Mouse (Mus musculus) heart, adult 9 months (tissue): Measurements from ENCODE around the gene Plin4.
"Not testable (repeated sequence)": the region's sequence is repeated elsewhere in the genome, so short reads cannot be mapped to it uniquely, and the experiment has no call there.

ENCODE experiments used
- DNase-seq, 2 experiments: peaks; one replicate each; pipeline ENCODE4 v3.0.0; 2022; ENCODE audit warnings: low spot score in 2 of 2

The Plin4 gene

GRCm38 (mm10) chr17:56102927-56103326, 6.7 kb downstream of the Plin4 start:
- DNase-seq, result no peak

DNA sequence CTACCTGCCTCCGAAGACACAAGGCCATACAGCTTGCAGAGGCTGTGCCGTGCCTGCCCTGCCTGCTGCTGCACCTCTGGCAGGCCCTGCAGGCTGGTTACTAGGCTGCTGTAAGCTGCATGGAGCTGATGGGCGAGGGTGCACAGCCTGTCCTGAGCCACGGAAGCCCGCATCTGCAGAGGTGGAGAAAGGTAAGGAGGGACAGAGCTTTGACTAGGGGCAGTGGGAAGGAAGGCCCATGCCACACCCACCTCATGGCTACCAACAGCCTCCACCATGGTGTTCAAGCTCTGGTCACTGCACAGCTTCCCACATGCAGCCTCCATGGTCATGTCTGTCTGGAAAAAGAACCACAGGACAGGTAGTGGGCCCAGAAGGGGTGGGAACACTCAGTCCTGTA, 7.4 kb downstream of the Plin4 start:
- no peak for DNase-seq

DNA sequence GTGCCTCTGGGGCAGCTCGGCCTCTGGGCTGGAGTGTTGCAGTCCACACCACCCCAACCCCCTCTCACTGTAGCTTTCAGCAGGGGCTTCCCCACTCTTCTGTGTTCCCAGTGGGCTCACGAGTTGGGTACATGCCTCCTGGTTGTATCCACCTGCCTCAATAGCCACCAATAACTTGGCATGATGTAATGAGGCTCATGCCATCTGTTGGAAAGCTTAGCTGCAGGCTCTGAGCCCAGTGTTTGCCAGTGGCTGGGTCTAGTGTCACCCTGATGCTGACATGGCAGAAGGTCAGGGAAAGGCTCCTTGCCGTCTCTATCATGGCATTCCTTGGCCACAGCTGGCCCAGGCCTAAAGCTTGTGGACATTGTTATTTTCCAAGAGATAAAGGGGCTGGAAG, 8.8 kb downstream of the Plin4 start:
- DNase-seq, result no peak

- DNase-seq, result no peak
Observed at GRCm38 (mm10) chr17:56098711-56099572, 10.7 kb downstream of the Plin4 start.

GRCm38 (mm10) chr17:56098180-56098579, 11.4 kb downstream of the Plin4 start:
- no peak for DNase-seq

DNA sequence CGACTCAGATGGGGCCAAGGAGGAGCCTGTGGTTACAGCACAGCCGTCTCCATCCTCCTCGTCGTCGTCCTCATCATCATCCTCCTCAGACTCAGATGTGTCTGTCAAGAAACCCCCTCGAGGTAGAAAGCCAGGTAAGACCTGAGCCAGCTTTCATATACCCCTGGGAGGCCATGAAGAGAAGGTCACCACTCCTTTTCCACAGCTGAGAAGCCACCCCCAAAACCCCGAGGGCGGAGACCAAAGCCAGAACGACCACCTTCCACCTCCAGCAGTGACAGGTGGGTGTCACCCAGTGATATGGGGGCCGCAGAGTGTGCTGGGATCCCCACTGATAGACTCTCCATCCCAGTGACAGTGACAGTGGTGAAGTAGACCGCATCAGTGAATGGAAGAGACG, 12.7 kb downstream of the Plin4 start:
- DNase-seq, result no peak

DNA sequence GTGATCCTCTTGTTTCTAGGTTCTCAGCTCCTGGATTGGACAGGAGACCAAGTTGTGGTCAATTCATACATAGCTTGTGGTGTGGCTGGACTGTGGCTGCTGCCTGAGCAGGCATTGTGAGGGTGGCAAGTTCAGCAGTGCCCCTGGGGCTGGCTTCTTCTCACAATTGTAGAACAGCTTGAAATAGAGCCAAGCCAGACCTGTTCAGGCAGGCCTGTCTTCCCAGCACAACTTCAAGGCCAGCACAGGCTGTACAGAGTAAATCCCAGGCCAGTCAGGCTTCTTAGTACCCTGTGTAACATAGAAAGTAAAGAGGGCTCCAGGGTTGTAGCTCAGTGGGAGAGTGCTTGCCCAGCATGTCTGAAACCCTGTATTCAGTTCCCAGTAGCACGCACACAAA, 16.8 kb downstream of the Plin4 start:
- DNase-seq, result no peak

DNA sequence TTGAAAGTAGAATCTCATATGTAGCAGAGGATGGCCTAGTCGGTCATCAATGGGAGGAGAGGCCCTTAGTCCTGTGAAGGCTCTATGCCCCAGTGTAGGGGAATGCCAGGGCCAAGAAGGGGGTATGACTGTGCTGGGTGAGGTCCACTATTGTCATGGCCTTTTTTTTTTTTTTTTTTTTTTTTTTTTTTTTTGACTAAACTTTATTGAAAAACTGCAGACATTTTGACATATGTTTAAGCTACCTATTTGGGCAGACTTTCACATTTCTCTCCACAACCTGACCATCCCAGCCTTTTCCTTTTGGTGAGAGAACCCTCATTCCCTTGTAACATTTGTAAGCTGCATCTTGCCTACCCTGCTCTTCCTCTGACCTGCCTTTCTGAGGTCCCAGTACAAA, 17.3 kb downstream of the Plin4 start:
- no peak for DNase-seq

DNA sequence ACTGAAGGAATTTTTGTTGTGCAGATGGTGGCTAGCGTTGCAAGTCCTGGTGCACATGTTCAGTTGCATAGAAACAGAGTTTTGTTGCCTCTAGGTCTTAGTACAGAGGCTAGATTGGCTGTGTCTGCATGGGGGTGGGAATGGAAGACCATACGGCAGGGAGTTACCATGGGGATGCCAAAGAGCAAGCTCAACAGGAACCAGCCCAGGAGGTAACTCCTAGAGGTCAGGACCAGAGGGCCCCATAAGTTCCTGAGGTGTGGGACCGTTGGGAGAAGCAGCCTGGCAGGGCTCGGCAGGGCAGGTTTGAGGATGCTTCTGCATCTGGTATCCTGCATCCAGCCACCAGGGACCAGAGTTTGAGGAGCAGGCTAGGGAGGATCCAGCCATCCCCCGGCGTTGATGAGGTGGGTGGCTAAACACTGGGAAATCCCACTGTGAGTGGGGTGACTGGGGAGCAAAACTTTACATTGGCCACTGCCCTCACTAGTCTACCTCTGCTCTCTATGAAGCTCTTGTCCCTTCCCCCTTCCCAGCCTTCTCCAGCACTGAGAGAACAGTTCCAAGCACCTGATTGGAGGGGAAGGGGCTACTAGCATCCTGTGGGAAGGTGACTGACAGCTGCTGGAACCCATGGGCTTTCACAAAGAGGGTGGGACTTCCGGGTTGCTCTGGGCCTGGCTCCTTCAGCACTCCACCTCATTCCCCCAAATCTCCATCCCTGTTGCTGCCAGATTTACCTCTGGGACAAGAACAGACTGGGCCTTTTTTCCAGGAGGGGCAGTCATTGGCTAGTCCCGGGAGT, 28.6 kb downstream of the Plin4 start:
- DNase-seq, result no peak

GRCm38 (mm10) chr17:56079921-56080320, 29.7 kb downstream of the Plin4 start:
- peak in 1 of 2 experiments; percentile 22 for DNase-seq

GRCm38 (mm10) chr17:56078880-56079795, 30.5 kb downstream of the Plin4 start, which contains the start of gene Hdgfl2:
TSS of gene Hdgfl2 (plus strand) at chr17:56079634.
- peak; percentile 100 for DNase-seq

GRCm38 (mm10) chr17:56078361-56078760, 31.2 kb downstream of the Plin4 start:
- DNase-seq, result peak; percentile 20 to 34

GRCm38 (mm10) chr17:56077523-56077922, 32.1 kb downstream of the Plin4 start:
- no peak for DNase-seq

DNA sequence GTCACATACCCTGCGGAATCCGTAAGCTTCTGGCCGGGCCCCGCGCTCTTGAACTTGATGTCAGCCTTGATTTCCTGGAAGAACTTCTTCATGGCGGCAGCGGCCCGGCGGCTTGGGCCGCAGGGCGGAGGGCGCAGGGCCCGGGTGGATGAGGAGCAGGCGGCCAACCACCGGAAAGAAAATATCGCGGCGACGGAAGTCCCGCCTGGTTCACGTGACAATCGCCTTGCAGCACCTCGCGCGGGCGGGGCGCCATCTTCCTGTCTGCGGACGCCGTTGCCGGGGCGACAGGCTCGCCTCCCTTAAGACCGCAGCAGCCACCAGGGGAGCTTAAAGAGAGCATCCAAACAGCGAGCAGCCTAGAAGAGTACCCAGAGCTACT, 34.8 kb downstream of the Plin4 start, which contains the start of gene Ubxn6:
TSS of gene Ubxn6 (minus strand) at position 202 of the 382 bp plus-strand sequence.
- peak; percentile 95 to 97 for DNase-seq

GRCm38 (mm10) chr17:56074097-56074826, 35.3 kb downstream of the Plin4 start:
- peak; percentile 73 to 81 for DNase-seq

DNA sequence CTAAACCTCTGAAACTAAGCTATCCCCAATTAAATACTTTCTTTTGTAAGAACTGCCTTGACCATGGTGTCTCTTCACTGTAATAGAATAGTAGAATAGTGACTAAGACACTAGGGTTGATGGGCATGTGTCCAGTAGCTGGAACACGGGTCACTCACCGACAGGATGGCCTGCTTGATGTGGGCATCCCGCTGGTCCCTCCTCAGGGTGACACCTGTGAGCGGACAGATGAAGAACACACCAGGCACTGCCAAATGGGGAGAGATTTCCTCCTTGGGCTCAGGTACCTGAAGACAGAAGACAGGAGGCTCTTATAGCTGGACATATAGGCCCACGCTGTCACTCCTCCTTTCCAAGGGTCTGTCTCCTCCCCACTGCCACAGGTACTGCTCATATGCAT, 37.4 kb downstream of the Plin4 start:
- no peak for DNase-seq

- no peak for DNase-seq
Observed at GRCm38 (mm10) chr17:56071126-56071525, 38.5 kb downstream of the Plin4 start.

GRCm38 (mm10) chr17:56069066-56069465, 40.5 kb downstream of the Plin4 start:
- DNase-seq, result no peak

- no peak for DNase-seq
Observed at GRCm38 (mm10) chr17:56066451-56066850, 43.2 kb downstream of the Plin4 start.

DNA sequence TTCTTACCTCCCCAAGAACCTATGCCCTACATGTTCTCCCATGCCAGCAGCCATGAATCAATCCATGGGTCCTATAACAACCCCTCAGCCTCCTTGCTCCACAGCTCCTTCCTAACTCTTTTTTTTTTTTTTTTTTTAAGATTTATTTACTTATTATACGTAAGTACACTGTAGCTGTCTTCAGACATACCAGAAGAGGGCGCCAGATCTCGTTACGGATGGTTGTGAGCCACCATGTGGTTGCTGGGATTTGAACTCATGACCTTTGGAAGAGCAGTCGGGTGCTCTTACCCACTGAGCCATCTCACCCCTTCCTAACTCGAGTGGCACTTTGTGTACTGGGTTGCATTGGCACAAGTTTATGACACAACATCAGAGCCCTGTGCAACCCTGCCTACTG, 43.9 kb downstream of the Plin4 start:
- DNase-seq, result not testable (repeated sequence)

GRCm38 (mm10) chr17:56062081-56062480, 47.5 kb downstream of the Plin4 start:
- DNase-seq, result no peak
